Mouse (Mus musculus): ENCODE data around the gene Atxn2l. TPM values are rescaled to one million over a fixed set of nuclear protein-coding genes. Genes with fewer than 3 reads are reported as not detected.

Atxn2l gene
- polyA plus RNA-seq, 1 experiment from 2014 or later, result 50.7 TPM

GRCm38 (mm10) chr7:126471361-126471760 is 31.9 kb downstream of the Atxn2l start:
- Histone ChIP-seq H3K27ac (ENCODE audit: low read depth) (no peak overlapping the region), H3K4me3 (ENCODE audit: low read depth, low read length) (no peak overlapping the region), H3K27me3 (replicated peaks; ENCODE audit: control insufficient read depth, insufficient read depth, low read length) (no peaks in the 10 kb centered on the region), H3K4me2 (ENCODE audit: low read length) (no peak overlapping the region), H3K9ac (ENCODE audit: low read length) (no peak overlapping the region), H3K9me3 (ENCODE audit: control insufficient read depth, low read length) (no peaks in the 10 kb centered on the region), H3K4me1 (replicated peaks; ENCODE audit: control insufficient read depth, insufficient read depth, low read length) (peaks cover 17% of the 10 kb centered on the region), H3K36me3 (ENCODE audit: control insufficient read depth, insufficient read depth, low read length) (peaks cover 66% of the 10 kb centered on the region)
- WGBS, result 90% methylated on average over 5 of the region's 5 CpGs
- DNase-seq (ENCODE audit: low spot score) (no peak), ATAC-seq (replicated peaks; ENCODE audit: low FRiP score, low TSS enrichment, low read depth) (no peak)

GRCm38 (mm10) chr7:126470077-126470476 is 33.2 kb downstream of the Atxn2l start:
- peaks cover 9% of the 10 kb centered on the region for H3K4me1 ChIP-seq (replicated peaks; ENCODE audit: control insufficient read depth, insufficient read depth, low read length)
- no peak overlapping the region for H3K27ac ChIP-seq (ENCODE audit: low read depth)
- WGBS, result 73% methylated on average over 6 of the region's 6 CpGs
- no peak overlapping the region for H3K9ac ChIP-seq (ENCODE audit: low read length)
- H3K9me3 ChIP-seq (ENCODE audit: control insufficient read depth, low read length), result no peaks in the 10 kb centered on the region
- peaks cover 66% of the 10 kb centered on the region for H3K36me3 ChIP-seq (ENCODE audit: control insufficient read depth, insufficient read depth, low read length)
- H3K27me3 ChIP-seq (replicated peaks; ENCODE audit: control insufficient read depth, insufficient read depth, low read length), result no peaks in the 10 kb centered on the region
- no peak overlapping the region for H3K4me2 ChIP-seq (ENCODE audit: low read length)
- H3K4me3 ChIP-seq (ENCODE audit: low read depth, low read length), result no peak overlapping the region
- no peak for DNase-seq (ENCODE audit: low spot score)
- ATAC-seq (replicated peaks; ENCODE audit: low FRiP score, low TSS enrichment, low read depth), result no peak

GRCm38 (mm10) chr7:126467834-126468627 is 35.2 kb downstream of the Atxn2l start:
- Histone ChIP-seq H3K4me3 (ENCODE audit: low read depth, low read length) (no peak overlapping the region), H3K36me3 (ENCODE audit: control insufficient read depth, insufficient read depth, low read length) (peaks cover 66% of the 10 kb centered on the region), H3K9ac (ENCODE audit: low read length) (no peak overlapping the region), H3K4me1 (replicated peaks; ENCODE audit: control insufficient read depth, insufficient read depth, low read length) (no peaks in the 10 kb centered on the region), H3K27ac (ENCODE audit: low read depth) (no peak overlapping the region), H3K27me3 (replicated peaks; ENCODE audit: control insufficient read depth, insufficient read depth, low read length) (no peaks in the 10 kb centered on the region), H3K9me3 (ENCODE audit: control insufficient read depth, low read length) (no peaks in the 10 kb centered on the region), H3K4me2 (ENCODE audit: low read length) (no peak overlapping the region)
- no peak for DNase-seq (ENCODE audit: low spot score)
- 87% methylated on average over 18 of the region's 18 CpGs for WGBS
- ATAC-seq (replicated peaks; ENCODE audit: low FRiP score, low TSS enrichment, low read depth), result no peak

DNA sequence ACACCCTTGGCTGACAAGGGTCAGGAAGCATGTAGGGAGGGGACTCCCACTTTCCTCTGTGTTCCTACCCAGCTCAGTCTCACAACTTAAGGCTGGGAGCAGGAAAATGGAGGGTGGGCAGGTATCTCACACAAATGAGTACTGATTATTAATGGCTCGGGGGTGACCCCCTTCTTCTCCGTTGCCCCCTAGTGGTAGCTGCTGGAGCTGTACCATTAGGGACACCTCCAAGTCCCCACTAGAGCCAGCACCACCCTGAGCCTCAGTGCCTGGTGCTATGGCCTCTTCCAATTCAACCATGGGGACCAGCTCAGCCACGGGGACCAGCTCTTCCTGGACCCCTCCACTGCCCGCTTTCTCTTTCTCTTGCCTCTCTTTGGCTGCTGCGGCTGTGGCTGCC is 36.0 kb downstream of the Atxn2l start:
- Histone ChIP-seq H3K27ac (ENCODE audit: low read depth) (no peak overlapping the region), H3K4me1 (replicated peaks; ENCODE audit: control insufficient read depth, insufficient read depth, low read length) (no peaks in the 10 kb centered on the region), H3K27me3 (replicated peaks; ENCODE audit: control insufficient read depth, insufficient read depth, low read length) (no peaks in the 10 kb centered on the region), H3K4me2 (ENCODE audit: low read length) (no peak overlapping the region), H3K4me3 (ENCODE audit: low read depth, low read length) (no peak overlapping the region), H3K9ac (ENCODE audit: low read length) (no peak overlapping the region), H3K9me3 (ENCODE audit: control insufficient read depth, low read length) (no peaks in the 10 kb centered on the region), H3K36me3 (ENCODE audit: control insufficient read depth, insufficient read depth, low read length) (peaks cover 58% of the 10 kb centered on the region)
- DNase-seq (ENCODE audit: low spot score) (no peak), ATAC-seq (replicated peaks; ENCODE audit: low FRiP score, low TSS enrichment, low read depth) (no peak)
- 71% methylated on average over 5 of the region's 5 CpGs for WGBS

DNA sequence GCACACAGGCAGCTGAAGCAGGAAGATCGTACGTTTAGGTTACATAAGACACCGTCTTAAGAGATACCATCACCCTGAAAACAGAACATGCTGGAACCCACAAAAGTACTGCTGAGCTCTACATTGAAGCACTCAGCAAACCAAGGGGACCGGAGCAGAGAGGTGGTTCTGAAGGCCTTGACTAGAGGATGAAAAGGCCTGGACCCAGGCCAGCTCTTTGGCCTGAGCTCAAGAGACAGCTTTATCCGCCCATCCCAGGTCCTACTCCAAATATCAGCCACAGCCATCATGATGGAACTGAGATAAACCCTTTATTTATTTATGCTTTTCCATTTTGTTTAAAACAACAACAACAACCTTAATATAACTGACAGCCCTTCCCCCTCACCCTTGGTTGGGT is 36.5 kb downstream of the Atxn2l start:
- Histone ChIP-seq H3K4me1 (replicated peaks; ENCODE audit: control insufficient read depth, insufficient read depth, low read length) (no peaks in the 10 kb centered on the region), H3K27me3 (replicated peaks; ENCODE audit: control insufficient read depth, insufficient read depth, low read length) (no peaks in the 10 kb centered on the region), H3K4me3 (ENCODE audit: low read depth, low read length) (no peak overlapping the region), H3K9ac (ENCODE audit: low read length) (no peak overlapping the region), H3K27ac (ENCODE audit: low read depth) (no peak overlapping the region), H3K9me3 (ENCODE audit: control insufficient read depth, low read length) (no peaks in the 10 kb centered on the region), H3K36me3 (ENCODE audit: control insufficient read depth, insufficient read depth, low read length) (peaks cover 52% of the 10 kb centered on the region), H3K4me2 (ENCODE audit: low read length) (no peak overlapping the region)
- no peak for ATAC-seq (replicated peaks; ENCODE audit: low FRiP score, low TSS enrichment, low read depth)
- DNase-seq (ENCODE audit: low spot score), result no peak
- 94% methylated on average over 5 of the region's 5 CpGs for WGBS

DNA sequence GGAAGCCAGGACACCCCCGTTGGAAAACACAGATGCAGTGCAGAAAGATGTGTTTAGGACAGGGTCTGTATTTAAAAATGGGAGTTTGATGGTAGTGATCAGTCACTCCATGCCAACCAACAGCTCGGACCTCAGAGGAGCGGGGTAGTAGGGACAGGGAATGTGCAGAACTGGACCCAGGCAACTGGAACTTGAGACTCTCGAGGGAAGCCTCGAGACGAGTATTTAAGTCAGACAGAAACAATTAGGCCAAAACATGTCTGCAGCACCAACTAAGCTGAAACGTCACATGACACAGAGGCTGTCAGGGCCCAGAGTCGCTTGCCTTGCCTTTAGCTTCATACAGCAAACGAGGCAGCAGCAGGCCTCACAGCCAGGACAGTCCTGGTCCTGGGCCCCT is 37.1 kb downstream of the Atxn2l start:
- H3K4me2 ChIP-seq (ENCODE audit: low read length), result no peak overlapping the region

GRCm38 (mm10) chr7:126465246-126466030 is 37.8 kb downstream of the Atxn2l start:
- Histone ChIP-seq H3K36me3 (ENCODE audit: control insufficient read depth, insufficient read depth, low read length) (peaks cover 40% of the 10 kb centered on the region), H3K4me3 (ENCODE audit: low read depth, low read length) (no peak overlapping the region), H3K9me3 (ENCODE audit: control insufficient read depth, low read length) (no peaks in the 10 kb centered on the region), H3K4me1 (replicated peaks; ENCODE audit: control insufficient read depth, insufficient read depth, low read length) (no peaks in the 10 kb centered on the region), H3K4me2 (ENCODE audit: low read length) (no peak overlapping the region), H3K27ac (ENCODE audit: low read depth) (no peak overlapping the region), H3K9ac (ENCODE audit: low read length) (no peak overlapping the region), H3K27me3 (replicated peaks; ENCODE audit: control insufficient read depth, insufficient read depth, low read length) (no peaks in the 10 kb centered on the region)
- 35% methylated on average over 7 of the region's 7 CpGs for WGBS
- DNase-seq (ENCODE audit: low spot score) (no peak), ATAC-seq (replicated peaks; ENCODE audit: low FRiP score, low TSS enrichment, low read depth) (no peak)

More for the DNA sequence above, 37.1 kb downstream of the Atxn2l start:
- Histone ChIP-seq H3K36me3 (ENCODE audit: control insufficient read depth, insufficient read depth, low read length) (peaks cover 46% of the 10 kb centered on the region), H3K9me3 (ENCODE audit: control insufficient read depth, low read length) (no peaks in the 10 kb centered on the region), H3K9ac (ENCODE audit: low read length) (no peak overlapping the region), H3K4me3 (ENCODE audit: low read depth, low read length) (no peak overlapping the region), H3K27me3 (replicated peaks; ENCODE audit: control insufficient read depth, insufficient read depth, low read length) (no peaks in the 10 kb centered on the region), H3K4me1 (replicated peaks; ENCODE audit: control insufficient read depth, insufficient read depth, low read length) (no peaks in the 10 kb centered on the region), H3K27ac (ENCODE audit: low read depth) (no peak overlapping the region)
- DNase-seq (ENCODE audit: low spot score), result no peak
- 63% methylated on average over 9 of the region's 9 CpGs for WGBS
- no peak for ATAC-seq (replicated peaks; ENCODE audit: low FRiP score, low TSS enrichment, low read depth)

DNA sequence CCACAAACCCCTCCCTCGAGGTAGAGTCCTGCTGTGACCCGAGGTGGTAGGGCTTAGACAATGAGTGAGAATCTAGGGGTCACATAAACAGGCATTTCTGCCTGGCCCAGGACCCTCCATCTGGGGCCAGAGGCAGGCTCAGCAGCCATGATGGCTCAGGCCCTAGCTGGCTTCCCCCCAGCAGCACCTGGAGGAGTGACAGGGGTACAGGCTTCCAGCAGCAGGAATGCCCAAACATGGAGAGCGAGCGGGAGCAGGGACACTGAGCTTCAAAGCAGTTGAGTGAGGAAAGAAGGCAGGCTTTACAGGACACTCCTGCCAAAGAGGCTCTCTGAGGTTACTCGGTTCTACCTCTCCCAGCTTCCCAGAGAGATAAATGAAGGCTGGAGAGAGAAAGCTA is 38.4 kb downstream of the Atxn2l start:
- H3K27ac ChIP-seq (ENCODE audit: low read depth), result no peak overlapping the region
- no peak for ATAC-seq (replicated peaks; ENCODE audit: low FRiP score, low TSS enrichment, low read depth)

More for the DNA sequence above, 38.4 kb downstream of the Atxn2l start:
- H3K36me3 ChIP-seq (ENCODE audit: control insufficient read depth, insufficient read depth, low read length), result peaks cover 34% of the 10 kb centered on the region
- no peak overlapping the region for H3K9ac ChIP-seq (ENCODE audit: low read length)
- no peak for DNase-seq (ENCODE audit: low spot score)
- WGBS, result 29% methylated on average over 5 of the region's 5 CpGs
- no peak overlapping the region for H3K4me2 ChIP-seq (ENCODE audit: low read length)
- H3K27me3 ChIP-seq (replicated peaks; ENCODE audit: control insufficient read depth, insufficient read depth, low read length), result no peaks in the 10 kb centered on the region
- H3K4me3 ChIP-seq (ENCODE audit: low read depth, low read length), result no peak overlapping the region
- H3K4me1 ChIP-seq (replicated peaks; ENCODE audit: control insufficient read depth, insufficient read depth, low read length), result no peaks in the 10 kb centered on the region
- H3K9me3 ChIP-seq (ENCODE audit: control insufficient read depth, low read length), result no peaks in the 10 kb centered on the region

All from intestine, embryonic 14.5 days (tissue).